Mouse (Mus musculus): ENCODE measurements around the gene Tacc2.
"Not testable (repeated sequence)": the region's sequence is repeated elsewhere in the genome, so short reads cannot be mapped to it uniquely, and the experiment has no call there.

Gene Tacc2

DNA sequence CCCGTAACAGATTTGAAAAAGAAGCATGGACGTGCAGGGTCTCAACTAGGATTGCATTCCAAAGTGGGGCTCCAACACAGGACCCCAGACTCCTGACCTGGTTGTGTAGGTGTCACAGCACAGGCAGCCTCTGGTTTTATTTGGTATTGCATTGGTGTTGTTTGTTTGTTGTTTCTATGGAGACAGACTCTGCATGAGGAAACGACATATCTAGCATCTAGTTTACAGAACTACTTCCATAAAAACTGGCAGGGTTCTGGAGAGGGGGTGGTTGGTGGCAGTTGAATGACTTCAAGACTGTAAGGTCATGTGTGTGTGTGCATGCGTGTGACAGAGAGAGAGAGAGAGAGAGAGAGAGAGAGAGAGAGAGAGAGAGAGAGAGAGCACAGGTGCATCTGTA is 70.8 kb downstream of the Tacc2 start:
- in situ Hi-C loops (cut with MboI; ENCODE audit: low sequenced_read_pairs): no loop called here

DNA sequence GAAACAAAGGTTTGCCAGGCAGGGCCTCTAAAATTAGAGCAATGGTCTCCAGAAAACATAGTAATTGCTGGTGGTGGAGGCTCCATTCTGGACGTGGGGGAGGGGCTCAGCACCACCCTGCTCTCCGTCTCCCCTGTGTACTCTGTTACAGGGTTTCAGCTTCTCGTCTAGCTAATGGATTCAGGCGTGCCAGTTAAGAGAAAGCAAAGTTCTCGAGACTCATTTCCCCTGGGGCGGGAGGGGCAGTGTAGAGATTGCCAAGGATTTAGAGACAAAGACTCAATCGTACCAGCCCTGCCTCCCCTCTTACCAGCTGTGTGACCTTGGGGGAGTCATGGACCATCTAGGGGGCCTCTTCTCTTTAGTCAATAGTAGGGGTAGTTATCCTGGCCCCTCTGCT is 72.0 kb downstream of the Tacc2 start:
- in situ Hi-C loops (cut with MboI; ENCODE audit: low sequenced_read_pairs): no loop called here

DNA sequence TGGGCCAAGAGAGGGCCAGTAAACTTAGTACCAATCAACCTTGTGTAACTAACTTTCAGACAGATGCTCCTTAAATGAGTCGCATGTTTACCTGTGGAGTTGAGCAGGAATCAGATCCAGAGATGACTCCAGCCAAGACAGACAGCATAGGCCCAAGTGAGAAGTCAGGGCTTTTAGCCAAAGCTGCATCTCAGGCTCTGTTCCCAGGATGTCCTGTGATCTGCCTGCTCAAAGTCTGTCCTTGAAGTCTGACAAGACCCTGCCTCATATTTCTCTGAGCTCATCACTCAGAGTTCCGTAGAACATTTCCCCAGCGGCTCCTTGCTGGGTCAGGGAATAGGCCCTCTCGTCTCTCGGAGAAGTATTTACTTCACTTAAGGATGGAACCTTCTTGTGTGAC is 73.4 kb downstream of the Tacc2 start:
- in situ Hi-C loops (cut with MboI; ENCODE audit: low sequenced_read_pairs): no loop called here

DNA sequence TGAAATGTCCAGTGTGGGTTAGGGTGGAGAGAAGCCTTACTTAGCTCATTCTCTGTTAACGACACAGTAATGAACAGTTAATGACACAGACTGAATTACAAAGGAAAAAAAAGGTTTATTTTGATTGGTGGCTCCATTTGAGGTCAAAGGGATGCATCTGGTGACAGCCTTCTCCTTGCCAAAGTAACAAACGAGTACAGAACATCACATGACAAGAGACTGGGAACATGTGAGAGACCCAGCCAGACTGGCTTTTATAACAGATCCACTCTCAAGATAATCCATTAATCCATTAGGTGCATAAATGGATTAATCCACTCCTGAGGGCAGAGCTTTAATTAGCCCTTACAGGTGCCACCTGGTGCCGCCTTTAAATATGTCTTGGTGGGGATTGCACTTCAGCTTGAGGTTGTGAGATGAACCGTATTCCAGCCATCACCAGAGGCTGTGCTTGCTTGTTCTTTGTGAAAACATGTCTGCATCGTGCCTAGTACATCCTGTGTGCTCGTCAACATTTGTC is 75.9 kb downstream of the Tacc2 start:
- in situ Hi-C loops (cut with MboI; ENCODE audit: low sequenced_read_pairs): no loop called here

DNA sequence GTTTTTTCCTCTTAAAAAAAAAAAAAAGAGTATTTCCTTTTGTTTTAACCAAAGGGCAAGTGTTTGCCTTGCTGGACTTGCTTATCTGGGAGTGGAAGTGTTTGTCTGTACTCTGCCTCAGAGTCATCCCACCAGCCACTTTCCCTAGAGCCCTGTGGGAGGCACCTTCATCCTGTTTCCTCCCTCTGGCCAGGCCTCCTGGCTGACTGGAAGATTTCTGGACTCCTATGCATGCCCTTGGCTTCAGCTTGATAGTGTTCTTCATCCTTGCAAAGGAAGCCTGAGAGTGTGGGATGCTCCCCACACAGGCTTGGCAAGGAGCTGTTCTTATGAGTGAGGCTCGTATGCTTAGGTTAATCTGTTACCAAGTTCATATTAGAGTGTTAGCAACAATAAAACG is 77.3 kb downstream of the Tacc2 start:
- in situ Hi-C loops (cut with MboI; ENCODE audit: low sequenced_read_pairs): no loop called here

DNA sequence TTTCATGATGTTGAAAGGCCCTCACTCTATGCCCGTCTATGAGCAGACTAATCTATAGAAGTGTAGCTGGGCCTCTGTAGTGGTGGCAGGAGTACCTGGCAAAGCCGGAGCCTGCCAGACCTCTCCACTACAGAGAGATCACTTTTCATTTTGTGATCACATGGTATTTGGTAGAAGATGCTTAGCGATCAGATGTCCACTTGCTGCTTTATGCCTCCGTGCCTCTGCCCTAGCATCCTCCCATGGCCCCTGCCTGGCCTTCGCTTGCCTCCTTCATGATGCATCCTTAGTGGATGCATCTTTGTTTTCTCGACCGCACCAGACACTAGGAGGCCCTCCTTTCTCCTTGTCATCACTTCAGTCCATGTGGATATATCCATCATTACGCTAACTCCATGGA is 79.7 kb downstream of the Tacc2 start:
- in situ Hi-C loops (cut with MboI; ENCODE audit: low sequenced_read_pairs): no loop called here

DNA sequence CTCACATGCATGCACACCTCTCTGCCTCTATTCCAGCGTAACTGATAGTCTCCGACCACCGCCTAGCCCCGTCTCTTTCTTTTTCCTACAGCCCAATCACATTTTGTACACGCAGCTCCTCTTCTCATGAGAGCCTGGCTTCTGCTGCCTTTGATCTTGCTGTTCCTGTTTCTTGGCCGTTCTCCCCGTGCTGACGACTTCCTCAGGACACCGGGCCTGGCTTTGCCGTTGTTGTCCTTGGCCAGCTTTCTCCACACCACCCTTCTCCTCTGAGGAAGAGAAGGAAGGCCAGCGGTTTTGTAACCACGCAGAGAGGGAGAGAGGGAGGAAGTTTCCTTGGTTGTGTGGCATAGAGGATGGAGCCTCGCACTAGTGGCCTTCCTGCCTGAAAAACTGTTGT is 80.5 kb downstream of the Tacc2 start:
- in situ Hi-C loops (cut with MboI; ENCODE audit: low sequenced_read_pairs): no loop called here

DNA sequence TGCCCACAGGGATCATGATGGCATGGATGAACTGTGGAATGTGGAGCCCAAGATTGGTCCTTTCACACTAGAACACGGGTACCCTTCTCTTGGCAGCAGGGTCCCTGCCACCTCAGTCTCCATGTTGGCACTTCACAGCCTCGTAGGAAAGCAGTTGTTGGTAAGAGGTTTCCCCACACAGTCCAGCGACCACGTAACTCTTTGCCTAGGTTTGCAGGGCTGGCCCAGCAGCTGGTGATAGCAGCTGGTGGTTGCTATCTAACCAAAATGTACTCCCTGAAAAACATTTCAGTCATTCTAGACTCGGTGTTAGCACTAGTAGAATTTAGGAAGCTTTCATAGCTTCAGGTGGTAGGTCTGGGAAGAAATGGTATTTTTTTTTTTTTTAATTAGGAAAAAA is 81.9 kb downstream of the Tacc2 start:
- in situ Hi-C loops (cut with MboI; ENCODE audit: low sequenced_read_pairs): no loop called here

DNA sequence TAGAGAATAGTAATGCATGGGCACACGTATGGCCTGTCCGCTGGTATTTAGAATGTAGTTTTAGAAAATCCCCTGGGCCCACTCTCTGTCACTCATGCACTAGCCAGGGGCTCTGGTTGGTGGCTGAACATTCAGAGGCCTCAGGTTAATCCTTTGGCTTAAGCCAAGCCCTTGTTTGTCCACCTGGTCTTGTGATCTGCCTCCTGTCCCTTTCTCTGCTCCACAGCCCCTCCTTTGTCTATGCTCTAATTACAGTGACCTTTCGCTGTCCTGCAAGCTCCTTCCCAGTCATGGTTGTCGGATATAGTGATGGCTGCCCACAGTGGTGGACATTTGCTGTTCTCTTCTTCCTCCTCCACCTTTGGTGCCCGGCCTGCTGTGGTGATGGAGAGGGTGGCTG is 85.0 kb downstream of the Tacc2 start:
- in situ Hi-C loops (cut with MboI; ENCODE audit: low sequenced_read_pairs): no loop called here

DNA sequence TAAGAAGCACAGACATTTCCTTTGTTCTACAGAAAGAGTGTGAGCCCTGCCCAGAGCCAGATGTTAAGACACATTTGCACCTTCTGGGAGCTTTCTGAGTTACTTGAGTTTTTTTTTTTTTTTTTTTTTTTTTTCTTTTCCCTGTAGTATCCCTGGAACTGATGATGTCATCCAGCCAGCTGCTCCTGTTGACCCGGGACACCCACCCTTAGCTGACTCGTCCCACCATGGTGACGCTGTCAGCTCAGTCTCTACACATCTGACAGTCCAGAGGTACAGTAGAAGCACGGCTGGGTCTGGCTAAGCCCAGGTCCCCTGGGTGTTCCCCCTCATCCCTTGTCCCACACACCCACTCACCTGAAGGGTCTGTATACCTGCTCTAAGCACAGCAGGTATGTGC is 85.6 kb downstream of the Tacc2 start:
- in situ Hi-C loops (cut with MboI; ENCODE audit: low sequenced_read_pairs): no loop called here

DNA sequence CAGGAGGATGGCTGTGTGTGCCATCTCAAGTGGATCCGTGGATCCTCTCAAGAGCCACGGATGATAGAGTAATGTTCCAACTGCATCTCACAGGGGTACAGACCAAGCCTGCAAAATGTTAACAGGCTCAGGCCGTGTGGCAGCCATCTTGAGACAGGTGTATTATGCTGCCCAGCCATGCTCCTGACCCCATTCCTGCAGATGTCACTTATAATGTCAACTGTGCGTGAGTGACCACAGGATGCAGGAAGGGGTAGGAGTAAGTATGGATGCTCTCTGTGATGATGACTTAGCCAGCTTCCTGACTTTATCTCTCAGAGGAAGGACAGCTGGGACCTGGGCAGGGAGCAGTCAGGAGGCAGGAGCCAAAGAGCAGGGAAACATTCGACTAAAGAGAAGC is 86.8 kb downstream of the Tacc2 start:
- in situ Hi-C loops (cut with MboI; ENCODE audit: low sequenced_read_pairs): no loop called here

DNA sequence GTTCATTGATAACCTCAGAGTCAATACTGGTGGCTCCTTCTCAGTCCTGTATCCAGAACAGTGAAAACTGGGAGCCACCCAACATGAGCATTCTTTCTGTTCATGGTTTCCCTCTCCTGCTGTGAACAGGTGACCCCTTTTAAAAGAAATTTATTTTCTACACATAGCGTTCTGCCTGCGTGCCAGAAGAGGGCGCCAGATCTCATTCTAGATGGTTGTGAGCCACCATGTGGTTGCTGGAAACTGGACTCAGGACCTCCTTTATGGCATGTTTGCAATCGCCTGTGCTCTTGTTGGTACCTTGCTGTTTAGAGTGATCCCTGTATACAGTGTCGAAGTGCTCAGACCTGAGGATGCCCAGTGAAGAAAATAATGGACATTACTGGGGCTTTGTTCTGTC is 87.4 kb downstream of the Tacc2 start:
- in situ Hi-C loops (cut with MboI; ENCODE audit: low sequenced_read_pairs): no loop called here

DNA sequence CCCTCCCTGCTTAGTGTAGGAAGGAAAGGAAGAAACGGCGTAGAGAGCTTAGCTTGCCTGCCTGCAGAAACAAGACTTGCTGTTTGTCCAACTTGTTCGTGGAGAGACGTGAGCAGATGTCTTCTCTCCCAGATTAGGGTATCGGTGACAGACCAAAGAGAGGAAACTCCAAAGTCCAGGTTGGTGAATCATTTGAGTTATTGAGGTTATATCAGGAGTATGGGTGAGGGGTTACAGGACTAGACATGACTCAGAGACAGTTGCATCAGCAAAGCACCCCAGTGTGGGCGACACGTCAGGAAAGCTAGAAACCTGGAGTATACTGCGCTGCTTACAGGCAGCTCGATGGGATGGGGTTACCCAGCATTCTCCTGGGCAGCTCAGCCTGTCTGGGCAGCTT is 88.1 kb downstream of the Tacc2 start:
- in situ Hi-C loops (cut with MboI; ENCODE audit: low sequenced_read_pairs): no loop called here

DNA sequence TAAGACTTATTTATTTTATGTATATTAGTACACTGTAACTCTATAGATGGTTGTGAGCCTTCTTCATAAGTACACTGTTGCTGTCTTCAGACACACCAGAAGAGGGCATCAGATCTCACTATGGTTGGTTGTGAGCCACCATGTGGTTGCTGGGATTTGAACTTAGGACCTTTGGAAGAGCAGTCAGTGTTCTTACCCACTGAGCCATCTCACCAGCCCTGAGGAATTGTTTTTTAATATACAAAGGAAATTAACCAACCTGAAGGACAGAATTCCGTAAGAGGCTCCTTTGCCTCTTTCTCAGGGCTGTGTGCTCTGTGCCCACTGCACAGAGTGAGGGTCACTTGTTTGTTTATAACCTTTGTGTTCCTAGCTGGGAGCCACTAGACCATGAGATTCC is 90.8 kb downstream of the Tacc2 start:
- in situ Hi-C loops (cut with MboI; ENCODE audit: low sequenced_read_pairs): not testable (repeated sequence)

DNA sequence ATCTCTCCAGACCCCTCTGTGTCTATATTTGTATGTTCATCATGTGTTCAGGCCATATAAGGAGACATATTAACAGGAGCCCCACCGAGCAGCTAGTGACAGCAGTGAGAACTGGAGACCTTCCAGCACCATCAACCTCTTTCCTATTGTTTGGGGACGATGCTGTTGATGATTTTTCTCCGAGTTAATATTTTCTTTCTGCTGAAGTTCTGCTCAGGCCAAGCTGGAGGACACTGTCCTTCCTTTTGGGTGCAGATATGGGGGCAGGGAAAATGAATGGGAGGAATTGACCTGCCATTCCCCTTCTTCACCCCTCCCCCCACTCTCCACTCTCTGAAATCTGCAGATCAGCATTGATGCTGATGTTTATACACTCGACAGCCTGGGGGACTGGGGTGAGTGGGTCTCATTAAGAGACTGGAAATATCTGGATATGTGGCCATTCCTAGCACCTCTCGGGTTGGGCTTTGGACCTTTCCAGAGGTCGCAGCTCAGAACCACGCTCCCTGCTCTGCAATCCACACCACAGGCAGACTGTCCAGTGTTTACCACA is 91.6 kb downstream of the Tacc2 start:
- in situ Hi-C loops (cut with MboI; ENCODE audit: low sequenced_read_pairs): no loop called here

DNA sequence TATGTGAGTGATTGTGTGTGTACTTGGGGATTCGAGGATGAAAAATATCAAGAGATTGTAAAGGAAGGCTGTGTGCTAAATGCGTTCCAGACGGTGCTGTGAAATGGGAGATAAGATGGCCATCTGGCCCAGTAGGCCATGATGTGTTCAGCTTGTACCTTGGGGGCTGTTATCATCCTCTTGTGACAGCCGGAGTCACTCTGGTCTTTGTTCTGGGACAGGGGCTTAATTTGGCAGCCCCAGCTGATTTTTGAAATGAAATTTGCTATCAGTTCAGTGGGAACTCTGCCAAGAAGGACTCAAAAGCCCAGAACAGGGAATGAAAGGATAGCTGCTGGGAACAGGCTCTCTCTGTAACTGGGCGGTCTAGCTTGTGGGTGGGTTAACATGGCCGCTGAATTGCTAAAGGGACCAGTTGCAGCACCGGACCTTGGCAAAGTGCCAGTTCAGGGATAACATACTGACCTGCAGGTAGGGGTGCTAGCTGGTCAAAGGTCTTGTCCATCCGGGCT is 92.2 kb downstream of the Tacc2 start:
- in situ Hi-C loops (cut with MboI; ENCODE audit: low sequenced_read_pairs): no loop called here

DNA sequence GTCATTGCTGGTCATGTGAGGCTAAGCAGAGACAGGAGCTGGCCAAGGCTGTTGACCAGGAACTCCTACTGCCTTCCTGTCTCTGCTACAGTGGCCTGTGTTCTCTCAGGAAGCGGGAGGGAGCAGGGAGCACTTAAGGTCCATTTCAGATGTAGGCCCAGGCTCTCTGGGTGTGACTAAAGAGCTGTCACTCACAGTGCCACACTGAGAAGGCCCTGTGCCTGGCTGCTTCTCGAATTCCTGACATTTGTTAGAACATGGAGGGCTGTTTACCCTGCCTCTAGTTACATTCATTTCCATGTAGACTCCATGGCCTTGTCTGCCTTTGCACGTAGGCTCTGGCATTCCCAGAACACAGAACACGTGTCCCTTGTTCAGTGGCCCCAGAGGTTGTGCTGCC is 93.1 kb downstream of the Tacc2 start:
- in situ Hi-C loops (cut with MboI; ENCODE audit: low sequenced_read_pairs): no loop called here

DNA sequence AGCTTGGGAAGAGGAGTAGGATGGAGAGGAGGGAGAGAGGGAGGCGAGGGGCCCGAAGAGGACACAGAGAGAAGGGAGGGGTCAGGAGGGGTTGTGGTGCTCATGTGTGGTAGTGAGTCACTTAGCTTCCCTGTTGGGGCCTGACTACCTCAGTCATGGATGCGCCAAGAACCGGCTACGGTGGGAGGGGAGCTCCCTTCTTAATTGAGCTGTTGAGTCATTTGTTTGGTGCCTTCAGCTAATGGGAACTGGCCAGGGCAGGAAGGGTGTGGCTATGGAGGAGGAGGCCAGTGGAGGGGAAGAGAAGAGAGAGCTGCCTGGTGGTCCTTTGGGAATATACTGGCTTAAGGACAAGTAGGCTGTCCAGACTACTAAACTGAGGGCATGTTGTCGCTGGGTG is 94.1 kb downstream of the Tacc2 start:
- in situ Hi-C loops (cut with MboI; ENCODE audit: low sequenced_read_pairs): no loop called here

DNA sequence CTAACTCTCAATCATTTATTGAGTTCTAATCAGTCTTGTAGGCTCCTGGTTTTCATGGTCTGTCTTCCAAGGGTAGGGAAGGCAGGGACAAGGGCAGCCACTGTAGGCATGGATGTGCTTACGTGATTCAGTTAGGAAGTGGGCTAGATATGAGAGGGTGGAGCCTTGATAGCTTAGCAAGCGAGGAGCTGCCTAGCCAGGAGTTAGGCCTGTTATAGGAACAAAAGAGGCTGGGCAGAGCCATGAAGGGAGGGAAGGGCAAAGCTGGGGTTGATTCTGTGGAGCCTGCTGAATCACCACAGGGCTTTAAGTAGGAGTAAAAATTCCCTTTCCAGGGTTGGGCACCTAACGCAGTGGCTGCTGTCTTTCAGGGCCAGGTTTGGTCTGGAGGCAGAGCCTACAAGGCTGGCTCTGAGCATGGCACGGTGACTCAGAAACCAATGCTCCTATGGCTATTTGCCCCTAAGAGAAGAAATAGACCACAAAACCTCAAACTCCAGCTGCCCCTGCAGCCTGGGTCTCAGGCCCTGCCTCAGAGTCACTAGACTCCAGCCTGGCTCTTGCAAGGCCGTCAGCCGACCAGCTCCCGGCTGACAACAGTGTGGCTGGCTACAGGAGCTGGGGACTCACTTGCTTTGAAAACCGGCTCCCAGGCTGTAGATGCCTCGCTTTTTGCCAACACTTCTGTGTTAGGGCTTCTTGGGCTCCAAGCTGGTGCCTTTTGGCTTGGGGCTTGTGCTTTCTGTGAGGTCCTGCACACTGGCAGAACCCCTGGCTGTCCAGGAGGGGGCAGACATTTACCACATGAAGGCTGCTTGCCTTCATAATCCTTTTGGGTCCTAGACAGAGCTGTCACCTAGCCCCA is 96.2 kb downstream of the Tacc2 start:
- in situ Hi-C loops (cut with MboI; ENCODE audit: low sequenced_read_pairs): no loop called here

DNA sequence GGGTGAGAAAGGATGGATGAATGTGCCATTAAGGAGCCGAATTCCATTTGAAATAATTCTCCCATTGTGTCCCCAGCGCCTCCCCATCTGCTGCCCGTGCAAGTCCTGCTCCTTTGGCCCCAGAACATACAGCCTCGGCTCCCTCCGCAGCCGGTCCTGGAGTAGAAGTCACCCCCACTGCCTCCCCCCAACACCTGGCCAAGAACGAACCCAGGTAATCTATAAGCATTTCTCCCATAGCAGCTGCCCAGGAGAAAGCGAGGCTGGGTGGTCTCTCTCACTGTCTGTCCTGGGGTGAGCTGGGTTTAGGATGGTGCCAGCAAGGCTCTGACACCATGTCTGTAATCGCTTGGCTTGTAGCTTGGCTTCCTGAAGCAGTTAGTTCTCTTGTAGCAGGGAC is 97.3 kb downstream of the Tacc2 start:
- in situ Hi-C loops (cut with MboI; ENCODE audit: low sequenced_read_pairs): no loop called here

DNA sequence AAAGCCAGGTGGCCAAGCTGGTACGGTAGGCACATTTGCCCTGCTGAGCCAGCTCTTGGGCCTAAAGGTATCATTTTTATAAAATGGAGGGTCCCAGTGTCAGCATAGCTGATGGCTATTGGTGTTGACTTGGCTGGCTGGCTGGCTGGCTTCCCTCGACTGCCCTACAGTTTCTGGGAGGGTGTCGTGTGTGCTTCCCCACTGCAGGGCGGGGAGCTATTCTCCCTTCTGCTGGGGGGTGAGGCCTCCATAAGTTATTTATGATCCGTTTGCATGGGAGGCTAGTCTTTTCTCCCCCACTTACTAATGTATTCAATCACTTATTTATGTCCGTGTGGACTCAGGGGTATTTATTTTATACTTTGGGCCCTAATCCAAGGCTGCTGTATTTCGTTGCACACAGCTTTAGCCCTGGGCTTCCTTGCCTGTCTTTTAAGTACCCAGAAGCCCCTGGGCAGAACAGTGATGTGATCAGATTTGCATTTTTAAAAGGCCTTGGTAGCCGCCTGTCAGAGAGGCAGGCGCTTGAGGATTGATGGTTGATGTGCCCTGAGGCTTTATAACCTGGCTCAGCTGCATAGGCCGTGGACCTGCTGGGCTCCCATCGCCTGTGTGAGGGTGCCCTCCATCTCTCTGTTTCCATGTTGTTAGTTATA is 99.8 kb downstream of the Tacc2 start:
- in situ Hi-C loops (cut with MboI; ENCODE audit: low sequenced_read_pairs): no loop called here
